Mouse (Mus musculus) monocyte, adult 5-6 weeks (primary cell): Measurements from ENCODE around the gene Nars2. TPM values are rescaled to one million over a fixed set of nuclear protein-coding genes. Genes with fewer than 3 reads are reported as not detected.

Source experiments
- ATAC-seq: fragments of 153-309, 156-312 bp; replicated peaks from 2 replicates; pipeline ENCODE4 v1.8.0; 2017; ENCODE audit warnings: mild to moderate bottlenecking; ENCODE audit not compliant: low TSS enrichment, insufficient number of reproducible peaks, severe bottlenecking, poor library complexity, low FRiP score
- total RNA-seq: library from RNA; stranded (forward); fragments of 200-1000, 200-491, 200-594 nt; gene quantifications from 3 replicates; pipeline ENCODE4 v1.2.3, GENCODE M21; 2017

Gene Nars2
- total RNA-seq, 1 experiment from 2014 or later = 2.1 TPM

GRCm38 (mm10) chr7:96959168-96959567, 7.9 kb downstream of the Nars2 start:
- no peak for ATAC-seq

GRCm38 (mm10) chr7:96967188-96967587, 15.9 kb downstream of the Nars2 start:
- no peak for ATAC-seq

- 0 out of 2 replicates have a peak, but pooled peaks have one; percentile 63 for ATAC-seq
These were observed 19.1 kb downstream of the Nars2 start for GRCm38 (mm10) chr7:96970359-96970758.

- 0 out of 2 replicates have a peak, but pooled peaks have one; percentile 28 for ATAC-seq
These were observed 20.0 kb downstream of the Nars2 start for GRCm38 (mm10) chr7:96971027-96971996.

- ATAC-seq = no peak
These were observed 21.0 kb downstream of the Nars2 start for GRCm38 (mm10) chr7:96972138-96972904.

GRCm38 (mm10) chr7:96975914-96976313, 24.6 kb downstream of the Nars2 start:
- peak; percentile 59 for ATAC-seq

- no peak for ATAC-seq
These were observed 25.9 kb downstream of the Nars2 start for GRCm38 (mm10) chr7:96977209-96977608.

- no peak for ATAC-seq
These were observed 30.1 kb downstream of the Nars2 start for GRCm38 (mm10) chr7:96981366-96981765.

GRCm38 (mm10) chr7:96983660-96984347, 32.5 kb downstream of the Nars2 start:
- no peak for ATAC-seq

- ATAC-seq = no peak
These were observed 34.5 kb downstream of the Nars2 start for GRCm38 (mm10) chr7:96985798-96986197.

GRCm38 (mm10) chr7:96986795-96987445, 35.6 kb downstream of the Nars2 start:
- no peak for ATAC-seq

- ATAC-seq = no peak
These were observed 36.4 kb downstream of the Nars2 start for GRCm38 (mm10) chr7:96987676-96988075.

- no peak for ATAC-seq
These were observed 61.7 kb downstream of the Nars2 start for GRCm38 (mm10) chr7:97012956-97013355.

GRCm38 (mm10) chr7:97018005-97018404, 66.7 kb downstream of the Nars2 start:
- ATAC-seq = peak; percentile 97

GRCm38 (mm10) chr7:97018418-97018817, 67.1 kb downstream of the Nars2 start:
- ATAC-seq = no peak

GRCm38 (mm10) chr7:97019303-97019702, 68.0 kb downstream of the Nars2 start:
- ATAC-seq = no peak

- ATAC-seq = peak; percentile 96
These were observed 75.6 kb downstream of the Nars2 start for GRCm38 (mm10) chr7:97026772-97027358.

GRCm38 (mm10) chr7:97029151-97029550, 77.8 kb downstream of the Nars2 start:
- peak; percentile 74 for ATAC-seq
